Mouse (Mus musculus): ENCODE results near the gene Unc13b. TPM values are rescaled to one million over a fixed set of nuclear protein-coding genes. Genes with fewer than 3 reads are reported as not detected.

Unc13b gene
- polyA plus RNA-seq, 1 experiment from 2014 or later = 13.0 TPM

GRCm38 (mm10) chr4:43024673-43025072 lies 34.1 kb upstream of the Unc13b start:
- Histone ChIP-seq H3K4me2 (ENCODE audit: low read length) (peak overlapping the region; percentile 86), H3K27me3 (replicated peaks; ENCODE audit: control insufficient read depth, insufficient read depth, low read length) (no peaks in the 10 kb centered on the region), H3K9me3 (ENCODE audit: control insufficient read depth, low read length) (no peaks in the 10 kb centered on the region), H3K9ac (ENCODE audit: low read depth, low read length) (peak overlapping the region; percentile 71), H3K36me3 (ENCODE audit: control insufficient read depth, insufficient read depth, low read length) (peaks cover 38% of the 10 kb centered on the region), H3K4me3 (ENCODE audit: low read length) (peak overlapping the region; percentile 68), H3K4me1 (ENCODE audit: control insufficient read depth, insufficient read depth, low read depth, low read length) (peaks cover 12% of the 10 kb centered on the region), H3K27ac (ENCODE audit: low read depth, low read length) (no peak overlapping the region)
- WGBS = 68% methylated on average over 13 of the region's 14 CpGs
- ATAC-seq = no peak

- peak; percentile 95 for ATAC-seq
- Histone ChIP-seq H3K4me3 (ENCODE audit: low read length) (peak within 1 kb of the TSS; percentile 68), H3K27me3 (replicated peaks; ENCODE audit: control insufficient read depth, insufficient read depth, low read length) (no peaks in the 10 kb centered on the region), H3K4me2 (ENCODE audit: low read length) (peak within 1 kb of the TSS; percentile 86), H3K9me3 (ENCODE audit: control insufficient read depth, low read length) (no peaks in the 10 kb centered on the region), H3K9ac (ENCODE audit: low read depth, low read length) (peak within 1 kb of the TSS; percentile 71), H3K36me3 (ENCODE audit: control insufficient read depth, insufficient read depth, low read length) (peaks cover 38% of the 10 kb centered on the region), H3K27ac (ENCODE audit: low read depth, low read length) (peak within 1 kb of the TSS; percentile 95), H3K4me1 (ENCODE audit: control insufficient read depth, insufficient read depth, low read depth, low read length) (peaks cover 17% of the 10 kb centered on the region)
- 7% methylated on average over 42 of the region's 42 CpGs for WGBS
These were observed 33.4 kb upstream of the Unc13b start, which contains the start of gene Pigo for GRCm38 (mm10) chr4:43025084-43025960. Gene Pigo, minus strand, starts transcription at chr4:43025819.

GRCm38 (mm10) chr4:43029121-43029520 lies 29.6 kb upstream of the Unc13b start:
- WGBS = 95% methylated on average over 7 of the region's 7 CpGs
- Histone ChIP-seq H3K4me1 (ENCODE audit: control insufficient read depth, insufficient read depth, low read depth, low read length) (peaks cover 26% of the 10 kb centered on the region), H3K4me2 (ENCODE audit: low read length) (no peak overlapping the region), H3K36me3 (ENCODE audit: control insufficient read depth, insufficient read depth, low read length) (peaks cover 21% of the 10 kb centered on the region), H3K9me3 (ENCODE audit: control insufficient read depth, low read length) (no peaks in the 10 kb centered on the region), H3K9ac (ENCODE audit: low read depth, low read length) (no peak overlapping the region), H3K27ac (ENCODE audit: low read depth, low read length) (no peak overlapping the region), H3K27me3 (replicated peaks; ENCODE audit: control insufficient read depth, insufficient read depth, low read length) (no peaks in the 10 kb centered on the region), H3K4me3 (ENCODE audit: low read length) (no peak overlapping the region)
- no peak for ATAC-seq

- no peak overlapping the region for H3K9ac ChIP-seq (ENCODE audit: low read depth, low read length)
- no peak overlapping the region for H3K27ac ChIP-seq (ENCODE audit: low read depth, low read length)
- H3K4me2 ChIP-seq (ENCODE audit: low read length) = no peak overlapping the region
- H3K36me3 ChIP-seq (ENCODE audit: control insufficient read depth, insufficient read depth, low read length) = peaks cover 24% of the 10 kb centered on the region
- no peak overlapping the region for H3K4me3 ChIP-seq (ENCODE audit: low read length)
- ATAC-seq = no peak
- no peaks in the 10 kb centered on the region for H3K27me3 ChIP-seq (replicated peaks; ENCODE audit: control insufficient read depth, insufficient read depth, low read length)
- 93% methylated on average over 9 of the region's 9 CpGs for whole genome bisulfite sequencing
- H3K4me1 ChIP-seq (ENCODE audit: control insufficient read depth, insufficient read depth, low read depth, low read length) = peaks cover 20% of the 10 kb centered on the region
- no peaks in the 10 kb centered on the region for H3K9me3 ChIP-seq (ENCODE audit: control insufficient read depth, low read length)
These were observed 29.0 kb upstream of the Unc13b start for GRCm38 (mm10) chr4:43029749-43030148.

GRCm38 (mm10) chr4:43030352-43030751 lies 28.4 kb upstream of the Unc13b start:
- peaks cover 16% of the 10 kb centered on the region for H3K4me1 ChIP-seq (ENCODE audit: control insufficient read depth, insufficient read depth, low read depth, low read length)
- ATAC-seq = no peak
- H3K36me3 ChIP-seq (ENCODE audit: control insufficient read depth, insufficient read depth, low read length) = peaks cover 27% of the 10 kb centered on the region
- peak overlapping the region; percentile 88; the same call in 1 of the 2 replicates for H3K27ac ChIP-seq (ENCODE audit: low read depth, low read length)
- peak overlapping the region; percentile 78 for H3K4me2 ChIP-seq (ENCODE audit: low read length)
- WGBS = 80% methylated on average over 9 of the region's 9 CpGs
- H3K27me3 ChIP-seq (replicated peaks; ENCODE audit: control insufficient read depth, insufficient read depth, low read length) = no peaks in the 10 kb centered on the region
- H3K4me3 ChIP-seq (ENCODE audit: low read length) = peak overlapping the region; percentile 81
- no peaks in the 10 kb centered on the region for H3K9me3 ChIP-seq (ENCODE audit: control insufficient read depth, low read length)
- peak overlapping the region; percentile 88 for H3K9ac ChIP-seq (ENCODE audit: low read depth, low read length)

GRCm38 (mm10) chr4:43030780-43031230 lies 27.9 kb upstream of the Unc13b start:
- Histone ChIP-seq H3K4me3 (ENCODE audit: low read length) (peak overlapping the region; percentile 81), H3K9me3 (ENCODE audit: control insufficient read depth, low read length) (no peaks in the 10 kb centered on the region), H3K27ac (ENCODE audit: low read depth, low read length) (peak overlapping the region; percentile 88), H3K27me3 (replicated peaks; ENCODE audit: control insufficient read depth, insufficient read depth, low read length) (no peaks in the 10 kb centered on the region), H3K9ac (ENCODE audit: low read depth, low read length) (peak overlapping the region; percentile 88), H3K4me1 (ENCODE audit: control insufficient read depth, insufficient read depth, low read depth, low read length) (peaks cover 16% of the 10 kb centered on the region), H3K36me3 (ENCODE audit: control insufficient read depth, insufficient read depth, low read length) (peaks cover 30% of the 10 kb centered on the region), H3K4me2 (ENCODE audit: low read length) (peak overlapping the region; percentile 78)
- peak; percentile 62 for ATAC-seq
- 4% methylated on average over 24 of the region's 28 CpGs for WGBS

- WGBS = under 1% methylated on average over 38 of the region's 38 CpGs
- Histone ChIP-seq H3K9ac (ENCODE audit: low read depth, low read length) (peak within 1 kb of the TSS; percentile 88), H3K4me2 (ENCODE audit: low read length) (peak within 1 kb of the TSS; percentile 78), H3K27me3 (replicated peaks; ENCODE audit: control insufficient read depth, insufficient read depth, low read length) (no peaks in the 10 kb centered on the region), H3K9me3 (ENCODE audit: control insufficient read depth, low read length) (no peaks in the 10 kb centered on the region), H3K4me1 (ENCODE audit: control insufficient read depth, insufficient read depth, low read depth, low read length) (peaks cover 16% of the 10 kb centered on the region), H3K36me3 (ENCODE audit: control insufficient read depth, insufficient read depth, low read length) (peaks cover 36% of the 10 kb centered on the region), H3K27ac (ENCODE audit: low read depth, low read length) (peak within 1 kb of the TSS; percentile 88), H3K4me3 (ENCODE audit: low read length) (peak within 1 kb of the TSS; percentile 81)
- ATAC-seq = peak; percentile 97
These were observed 27.3 kb upstream of the Unc13b start, which contains the start of gene Stoml2 for GRCm38 (mm10) chr4:43031237-43031995. Gene Stoml2, minus strand, starts transcription at chr4:43031710.

- ATAC-seq = no peak
- H3K4me2 ChIP-seq (ENCODE audit: low read length) = no peak overlapping the region
- no peak overlapping the region for H3K9ac ChIP-seq (ENCODE audit: low read depth, low read length)
- peaks cover 31% of the 10 kb centered on the region for H3K36me3 ChIP-seq (ENCODE audit: control insufficient read depth, insufficient read depth, low read length)
- H3K4me1 ChIP-seq (ENCODE audit: control insufficient read depth, insufficient read depth, low read depth, low read length) = peaks cover 17% of the 10 kb centered on the region
- no peak overlapping the region for H3K27ac ChIP-seq (ENCODE audit: low read depth, low read length)
- no peaks in the 10 kb centered on the region for H3K9me3 ChIP-seq (ENCODE audit: control insufficient read depth, low read length)
- 100% methylated on average over 1 of the region's 1 CpGs for WGBS
- no peaks in the 10 kb centered on the region for H3K27me3 ChIP-seq (replicated peaks; ENCODE audit: control insufficient read depth, insufficient read depth, low read length)
- H3K4me3 ChIP-seq (ENCODE audit: low read length) = no peak overlapping the region
These were observed 26.3 kb upstream of the Unc13b start for GRCm38 (mm10) chr4:43032501-43032900.

GRCm38 (mm10) chr4:43033481-43033880 lies 25.3 kb upstream of the Unc13b start:
- Histone ChIP-seq H3K9me3 (ENCODE audit: control insufficient read depth, low read length) (no peaks in the 10 kb centered on the region), H3K36me3 (ENCODE audit: control insufficient read depth, insufficient read depth, low read length) (peaks cover 22% of the 10 kb centered on the region), H3K9ac (ENCODE audit: low read depth, low read length) (no peak overlapping the region), H3K4me2 (ENCODE audit: low read length) (no peak overlapping the region), H3K4me3 (ENCODE audit: low read length) (no peak overlapping the region), H3K27ac (ENCODE audit: low read depth, low read length) (no peak overlapping the region), H3K27me3 (replicated peaks; ENCODE audit: control insufficient read depth, insufficient read depth, low read length) (no peaks in the 10 kb centered on the region), H3K4me1 (ENCODE audit: control insufficient read depth, insufficient read depth, low read depth, low read length) (peaks cover 27% of the 10 kb centered on the region)
- WGBS = 84% methylated on average over 14 of the region's 14 CpGs
- no peak for ATAC-seq
